Mouse (Mus musculus): ENCODE data around the gene Prpf4b. TPM values are rescaled to one million over a fixed set of nuclear protein-coding genes. Genes with fewer than 3 reads are reported as not detected.
"Not testable (repeated sequence)": the region's sequence is repeated elsewhere in the genome, so short reads cannot be mapped to it uniquely, and the experiment has no call there.

Gene Prpf4b
- polyA plus RNA-seq, 1 experiment from 2014 or later, result 41.7 TPM

DNA sequence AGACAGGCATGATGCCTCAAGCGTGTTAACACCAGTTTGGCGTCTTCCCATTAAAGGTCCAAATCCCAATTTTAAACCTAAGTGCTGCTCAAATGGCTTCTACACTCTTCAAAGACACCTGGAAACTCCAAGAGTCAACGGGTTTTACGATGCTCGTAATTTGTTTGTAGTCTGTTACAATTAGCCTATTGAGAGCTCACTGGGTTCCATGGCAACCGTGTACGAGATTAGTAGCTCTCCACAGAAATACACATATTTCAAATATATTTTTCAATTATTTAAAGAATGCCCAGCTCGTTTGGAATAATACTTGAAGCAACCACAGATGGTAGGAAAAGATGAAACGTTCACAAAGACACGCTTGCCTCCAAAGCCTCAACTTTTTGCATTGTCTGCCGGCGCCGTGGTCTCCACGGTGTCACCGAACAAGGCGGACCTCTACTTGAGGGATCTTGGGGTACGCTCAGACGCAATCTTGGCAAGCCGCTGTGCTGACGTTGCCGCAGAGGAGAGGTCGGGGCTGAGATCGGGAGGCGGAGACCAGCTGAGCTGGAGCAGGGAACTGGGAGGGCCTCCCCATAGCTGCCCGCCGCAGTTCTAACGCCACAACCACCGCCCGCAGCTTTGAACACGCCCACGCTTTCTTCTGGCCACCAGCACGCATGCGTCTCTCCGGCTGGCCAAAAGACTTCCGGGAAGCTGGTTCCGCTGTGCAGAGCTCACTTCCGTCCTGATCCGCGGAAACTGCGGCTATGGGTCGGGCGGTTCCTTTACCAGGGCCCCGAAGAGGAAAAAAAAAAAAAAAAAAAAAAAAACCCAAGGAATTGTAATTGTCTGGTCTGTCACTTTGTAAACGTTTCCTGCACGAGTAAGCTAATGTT, 1.1 kb upstream of the Prpf4b start:
- peaks cover 2% of the 10 kb centered on the region; the same call in 1 of the 2 replicates for H3K36me3 ChIP-seq
- peak; percentile 93 for ATAC-seq (ENCODE audit: low read depth)
- peaks cover 38% of the 10 kb centered on the region for H3K4me1 ChIP-seq (replicated peaks)
- no peaks in the 10 kb centered on the region for H3K27me3 ChIP-seq
- no peaks in the 10 kb centered on the region for H3K9me3 ChIP-seq (replicated peaks)
- WGBS (ENCODE audit: insufficient replicate concordance), result 5% methylated on average over 45 of the region's 45 CpGs
- peak overlapping the region; percentile 98 for H3K27ac ChIP-seq
- H3K4me3 ChIP-seq (replicated peaks), result peak overlapping the region; percentile 93
- peak; percentile 96 for DNase-seq
- H3K4me2 ChIP-seq, result peak overlapping the region; percentile 82
- H3K9ac ChIP-seq, result peak overlapping the region; percentile 95

DNA sequence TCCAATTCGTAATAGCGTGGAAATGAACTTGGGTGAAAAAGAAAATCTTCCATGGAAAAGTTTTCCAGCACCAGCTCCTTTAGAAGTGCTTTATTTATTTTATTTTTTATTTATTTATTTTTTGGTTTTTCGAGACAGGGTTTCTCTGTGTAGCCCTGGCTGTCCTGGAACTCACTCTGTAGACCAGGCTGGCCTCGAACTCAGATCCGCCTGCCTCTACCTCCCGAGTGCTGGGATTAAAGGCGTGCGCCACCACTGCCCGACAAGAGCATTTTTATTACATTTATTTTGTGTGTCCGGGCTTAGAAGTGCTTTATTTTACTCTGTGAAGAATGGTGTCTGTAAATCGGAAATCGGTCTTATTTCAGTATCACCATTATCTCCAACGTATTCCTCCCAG, 366 bp upstream of the Prpf4b start:
- 12% methylated on average over 13 of the region's 13 CpGs for WGBS (ENCODE audit: insufficient replicate concordance)
- H3K9ac ChIP-seq, result peak overlapping the region; percentile 95
- H3K4me2 ChIP-seq, result peak overlapping the region; percentile 82
- peaks cover 45% of the 10 kb centered on the region for H3K4me1 ChIP-seq (replicated peaks)
- DNase-seq; H3K9me3 ChIP-seq (replicated peaks); H3K27me3 ChIP-seq; ATAC-seq (ENCODE audit: low read depth); H3K36me3 ChIP-seq: not testable (repeated sequence)
- peak overlapping the region; percentile 98 for H3K27ac ChIP-seq
- H3K4me3 ChIP-seq (replicated peaks), result peak overlapping the region; percentile 93

- Histone ChIP-seq H3K9ac (peak overlapping the region; percentile 95), H3K27ac (peak overlapping the region; percentile 98), H3K4me1 (replicated peaks) (peaks cover 46% of the 10 kb centered on the region), H3K27me3 (no peaks in the 10 kb centered on the region), H3K9me3 (replicated peaks) (no peaks in the 10 kb centered on the region), H3K4me3 (replicated peaks) (peak overlapping the region; percentile 93), H3K4me2 (peak overlapping the region; percentile 82), H3K36me3 (peaks cover 8% of the 10 kb centered on the region; the same call in 1 of the 2 replicates)
- DNase-seq (peak; percentile 66), ATAC-seq (ENCODE audit: low read depth) (peak; percentile 47)
- under 1% methylated on average over 46 of the region's 50 CpGs for WGBS (ENCODE audit: insufficient replicate concordance)
Observed at GRCm38 (mm10) chr13:34875741-34876445, 791 bp downstream of the Prpf4b start.

DNA sequence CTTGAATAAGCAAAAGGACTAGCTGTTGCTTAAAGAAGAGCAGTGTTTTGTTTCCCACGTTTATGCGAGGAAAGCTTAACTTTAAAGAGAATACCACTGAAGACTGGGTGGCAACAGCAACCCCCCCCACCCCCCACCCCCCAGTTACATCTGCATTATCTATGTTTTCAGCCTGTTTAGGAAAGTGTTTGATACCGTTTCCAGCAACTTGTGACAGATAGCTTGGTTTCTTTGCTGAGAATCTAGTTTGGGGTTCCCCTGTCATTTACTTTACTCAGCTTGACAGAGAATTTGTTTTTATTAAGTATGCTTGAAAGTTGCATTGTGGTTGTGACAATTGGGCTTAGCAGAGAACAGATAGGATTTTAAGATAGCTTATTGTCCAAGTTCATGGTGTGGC, 1.4 kb downstream of the Prpf4b start:
- H3K9ac ChIP-seq, result peak overlapping the region; percentile 95
- peak overlapping the region; percentile 93 for H3K4me3 ChIP-seq (replicated peaks)
- H3K27ac ChIP-seq, result peak overlapping the region; percentile 98
- H3K4me1 ChIP-seq (replicated peaks), result peaks cover 46% of the 10 kb centered on the region
- peak overlapping the region; percentile 82 for H3K4me2 ChIP-seq
- H3K36me3 ChIP-seq, result peaks cover 14% of the 10 kb centered on the region
- H3K9me3 ChIP-seq (replicated peaks), result no peaks in the 10 kb centered on the region
- WGBS (ENCODE audit: insufficient replicate concordance), result 3% methylated on average over 3 of the region's 3 CpGs
- H3K27me3 ChIP-seq, result no peaks in the 10 kb centered on the region
- DNase-seq (no peak), ATAC-seq (ENCODE audit: low read depth) (no peak)

DNA sequence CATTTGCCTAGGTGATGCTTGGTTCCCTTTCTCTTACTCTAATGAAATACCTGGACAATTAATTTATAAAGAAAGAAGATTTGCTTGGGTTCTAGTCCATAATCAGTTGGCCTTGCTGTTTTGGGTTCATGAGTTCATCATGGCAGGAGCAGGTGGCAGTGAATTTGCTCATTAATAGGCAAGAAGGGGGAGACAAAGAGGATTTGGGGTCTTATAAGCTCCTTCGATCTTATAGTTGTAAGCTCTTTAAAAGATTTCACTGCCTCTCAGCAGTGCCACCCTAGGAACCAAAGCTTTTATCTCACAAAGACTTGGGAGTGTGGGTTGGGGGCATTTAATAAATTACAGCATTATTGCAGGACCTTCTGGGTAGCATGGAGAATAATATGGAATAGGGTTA, 17.8 kb downstream of the Prpf4b start:
- H3K27ac ChIP-seq, result no peak overlapping the region
- no peaks in the 10 kb centered on the region for H3K4me1 ChIP-seq (replicated peaks)
- H3K4me3 ChIP-seq (replicated peaks), result no peak overlapping the region
- no peak overlapping the region for H3K9ac ChIP-seq
- no peaks in the 10 kb centered on the region for H3K9me3 ChIP-seq (replicated peaks)
- WGBS (ENCODE audit: insufficient replicate concordance), result 73% methylated on average over 1 of the region's 1 CpGs
- H3K36me3 ChIP-seq, result peaks cover 91% of the 10 kb centered on the region
- DNase-seq (no peak), ATAC-seq (ENCODE audit: low read depth) (no peak)
- no peaks in the 10 kb centered on the region for H3K27me3 ChIP-seq
- no peak overlapping the region for H3K4me2 ChIP-seq

GRCm38 (mm10) chr13:34914614-34915013, 39.5 kb downstream of the Prpf4b start:
- 42% methylated on average over 9 of the region's 9 CpGs for WGBS (ENCODE audit: insufficient replicate concordance)
- Histone ChIP-seq H3K9me3 (replicated peaks) (no peaks in the 10 kb centered on the region), H3K27me3 (peaks cover 14% of the 10 kb centered on the region), H3K36me3 (no peaks in the 10 kb centered on the region), H3K9ac (no peak overlapping the region), H3K27ac (no peak overlapping the region), H3K4me1 (replicated peaks) (no peaks in the 10 kb centered on the region), H3K4me3 (replicated peaks) (no peak overlapping the region), H3K4me2 (no peak overlapping the region)
- no peak for ATAC-seq (ENCODE audit: low read depth)
- DNase-seq, result no peak

GRCm38 (mm10) chr13:34916520-34917167, 41.5 kb downstream of the Prpf4b start:
- H3K4me1 ChIP-seq (replicated peaks), result no peaks in the 10 kb centered on the region
- no peak overlapping the region for H3K27ac ChIP-seq
- ATAC-seq (ENCODE audit: low read depth) (0 out of 2 replicates have a peak, but pooled peaks have one; percentile 39), DNase-seq (no peak)
- H3K4me2 ChIP-seq, result peak overlapping the region; percentile 52
- no peaks in the 10 kb centered on the region for H3K36me3 ChIP-seq
- 31% methylated on average over 37 of the region's 37 CpGs for WGBS (ENCODE audit: insufficient replicate concordance)
- H3K4me3 ChIP-seq (replicated peaks), result peak overlapping the region; percentile 26; the same call in 1 of the 2 replicates
- H3K9me3 ChIP-seq (replicated peaks), result no peaks in the 10 kb centered on the region
- H3K9ac ChIP-seq, result no peak overlapping the region
- H3K27me3 ChIP-seq, result peaks cover 14% of the 10 kb centered on the region

GRCm38 (mm10) chr13:34924210-34924609, 49.1 kb downstream of the Prpf4b start, which contains the start of the genes Fam217a and 4933417A18Rik:
Fam217a (minus strand) TSS chr13:34924310.
4933417A18Rik (plus strand) TSS chr13:34924409.
- DNase-seq, result no peak
- no peaks in the 10 kb centered on the region for H3K36me3 ChIP-seq
- no peaks in the 10 kb centered on the region for H3K9me3 ChIP-seq (replicated peaks)
- no peaks in the 10 kb centered on the region for H3K4me1 ChIP-seq (replicated peaks)
- no peak within 1 kb of the TSS for H3K27ac ChIP-seq
- ATAC-seq (ENCODE audit: low read depth), result no peak
- no peaks in the 10 kb centered on the region for H3K27me3 ChIP-seq
- H3K4me2 ChIP-seq, result no peak within 1 kb of the TSS
- no peak within 1 kb of the TSS for H3K9ac ChIP-seq
- H3K4me3 ChIP-seq (replicated peaks), result no peak within 1 kb of the TSS
- 49% methylated on average over 4 of the region's 4 CpGs for WGBS (ENCODE audit: insufficient replicate concordance)

DNA sequence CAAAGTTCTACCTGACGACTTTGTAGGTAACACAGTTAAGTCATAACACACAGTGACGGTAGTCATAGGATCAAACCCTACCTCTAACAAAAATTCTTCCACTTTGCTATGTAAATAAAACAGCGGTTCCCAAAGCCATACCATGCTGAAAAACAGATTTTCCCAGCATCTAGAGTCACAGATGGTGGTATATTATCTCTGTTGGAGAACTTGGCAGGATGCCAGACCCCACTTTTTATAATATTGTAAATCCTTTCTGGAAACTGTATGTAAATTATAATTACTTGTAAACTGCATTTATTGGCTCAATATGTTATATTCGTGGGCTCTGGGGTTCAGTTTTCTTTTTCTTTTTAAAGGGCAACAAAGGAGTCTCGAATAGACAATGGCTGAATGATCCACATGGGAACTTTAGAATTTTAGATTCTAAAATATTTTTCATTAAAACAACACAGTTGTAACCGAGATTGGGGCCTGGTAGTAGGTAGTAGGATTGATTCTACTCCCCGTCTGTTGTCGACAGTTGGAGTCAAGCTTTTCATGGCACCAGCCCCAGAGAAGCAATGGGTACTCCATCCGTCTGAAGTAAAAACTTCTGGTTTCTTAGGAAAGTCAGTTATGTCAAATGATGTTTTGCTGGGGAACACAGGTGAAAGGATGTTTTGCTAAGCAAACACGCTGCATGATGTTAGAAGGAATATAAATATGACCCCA, 60.0 kb downstream of the Prpf4b start:
- no peak overlapping the region for H3K9ac ChIP-seq
- no peak overlapping the region for H3K4me2 ChIP-seq
- WGBS (ENCODE audit: insufficient replicate concordance), result 67% methylated on average over 10 of the region's 10 CpGs
- H3K4me3 ChIP-seq (replicated peaks), result no peak overlapping the region
- H3K27ac ChIP-seq, result no peak overlapping the region
- ATAC-seq (ENCODE audit: low read depth), result no peak
- no peaks in the 10 kb centered on the region for H3K4me1 ChIP-seq (replicated peaks)
- no peaks in the 10 kb centered on the region for H3K36me3 ChIP-seq
- H3K9me3 ChIP-seq (replicated peaks), result no peaks in the 10 kb centered on the region
- no peaks in the 10 kb centered on the region for H3K27me3 ChIP-seq
- DNase-seq, result no peak

GRCm38 (mm10) chr13:34942370-34942769, 67.3 kb downstream of the Prpf4b start:
- Histone ChIP-seq H3K9ac (no peak overlapping the region), H3K4me3 (replicated peaks) (no peak overlapping the region), H3K27me3 (no peaks in the 10 kb centered on the region), H3K4me2 (no peak overlapping the region), H3K9me3 (replicated peaks) (no peaks in the 10 kb centered on the region), H3K27ac (no peak overlapping the region), H3K36me3 (no peaks in the 10 kb centered on the region), H3K4me1 (replicated peaks) (no peaks in the 10 kb centered on the region)
- no peak for ATAC-seq (ENCODE audit: low read depth)
- DNase-seq, result no peak

Data from liver, embryonic 13.5 days (tissue).